Mouse (Mus musculus): ENCODE measurements around the gene Ttll5.

Ttll5 gene

DNA sequence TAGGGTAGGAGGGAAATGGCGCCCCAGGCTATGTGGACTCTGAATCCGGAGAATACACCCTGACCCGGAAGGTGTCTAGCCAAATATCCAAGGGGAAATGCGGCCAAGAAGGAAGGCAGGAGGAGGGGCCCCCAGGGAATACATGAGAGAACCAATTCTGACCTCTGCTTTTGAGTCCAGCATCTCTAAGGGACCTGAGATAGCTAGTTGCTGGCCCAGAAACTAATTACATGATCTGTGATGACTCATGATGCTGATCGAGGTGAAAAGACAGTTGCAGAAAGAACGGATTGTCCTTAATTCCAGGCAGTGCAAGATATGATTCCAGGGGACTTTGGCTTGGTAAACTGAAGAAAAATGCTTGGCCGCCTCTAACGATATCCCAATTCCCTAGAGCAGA, 232.5 kb downstream of the Ttll5 start:
- DNase-seq (ENCODE audit: low spot score), result no peak

- no peak for DNase-seq (ENCODE audit: low spot score)
Observed at GRCm38 (mm10) chr12:86057516-86057915, 233.1 kb downstream of the Ttll5 start.

GRCm38 (mm10) chr12:86059341-86059740, 234.9 kb downstream of the Ttll5 start:
- no peak for DNase-seq (ENCODE audit: low spot score)

DNA sequence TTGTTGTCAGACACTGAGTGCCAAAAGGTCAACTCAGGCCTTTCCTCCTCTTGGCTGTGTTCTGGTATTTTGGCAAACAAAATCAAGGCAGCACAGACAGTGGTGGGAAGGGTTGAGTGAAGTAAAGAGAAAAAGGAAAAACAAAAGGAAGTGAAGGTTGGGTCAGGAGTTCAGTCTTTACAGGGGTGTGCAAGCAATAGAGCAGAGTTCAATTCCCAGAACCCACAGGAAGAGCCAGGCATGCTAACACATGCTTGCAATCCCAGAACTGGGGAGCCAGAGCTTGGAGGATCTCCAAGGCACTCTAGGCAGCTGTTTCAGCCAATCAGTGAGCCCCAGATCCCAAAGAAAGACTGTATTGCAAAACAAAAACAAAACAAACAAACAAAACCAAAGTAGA, 240.3 kb downstream of the Ttll5 start:
- DNase-seq (ENCODE audit: low spot score), result no peak

GRCm38 (mm10) chr12:86071432-86071831, 247.0 kb downstream of the Ttll5 start:
- no peak for DNase-seq (ENCODE audit: low spot score)

- DNase-seq (ENCODE audit: low spot score), result no peak
Observed at GRCm38 (mm10) chr12:86074681-86075080, 250.2 kb downstream of the Ttll5 start.

- DNase-seq (ENCODE audit: low spot score), result no peak
Observed at GRCm38 (mm10) chr12:86075358-86075757, 250.9 kb downstream of the Ttll5 start.

GRCm38 (mm10) chr12:86076321-86076901, 252.0 kb downstream of the Ttll5 start:
- DNase-seq (ENCODE audit: low spot score), result peak; percentile 22

- DNase-seq (ENCODE audit: low spot score), result peak; percentile 16
Observed at GRCm38 (mm10) chr12:86077322-86077721, 252.9 kb downstream of the Ttll5 start.

DNA sequence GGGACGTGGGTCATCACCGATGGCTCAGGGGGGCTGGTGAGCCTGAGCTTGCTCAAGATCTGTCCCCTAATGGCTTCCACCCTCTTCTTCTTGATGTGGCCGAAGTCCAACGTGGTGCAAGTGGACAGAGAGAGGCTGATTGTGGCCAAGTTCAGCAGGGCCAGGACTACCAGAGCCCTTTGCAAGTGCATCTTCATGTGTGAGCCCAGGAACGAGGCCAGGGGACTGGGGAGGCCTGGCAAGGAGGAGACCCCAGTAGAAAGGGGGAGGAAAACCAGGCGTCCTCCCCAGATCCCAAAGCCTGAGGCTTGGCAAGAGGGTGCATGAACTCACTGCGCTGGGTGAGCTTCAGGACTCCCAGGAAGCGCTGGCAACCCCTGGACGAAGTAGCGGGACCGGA, 253.3 kb downstream of the Ttll5 start:
- DNase-seq (ENCODE audit: low spot score), result peak; percentile 18

DNA sequence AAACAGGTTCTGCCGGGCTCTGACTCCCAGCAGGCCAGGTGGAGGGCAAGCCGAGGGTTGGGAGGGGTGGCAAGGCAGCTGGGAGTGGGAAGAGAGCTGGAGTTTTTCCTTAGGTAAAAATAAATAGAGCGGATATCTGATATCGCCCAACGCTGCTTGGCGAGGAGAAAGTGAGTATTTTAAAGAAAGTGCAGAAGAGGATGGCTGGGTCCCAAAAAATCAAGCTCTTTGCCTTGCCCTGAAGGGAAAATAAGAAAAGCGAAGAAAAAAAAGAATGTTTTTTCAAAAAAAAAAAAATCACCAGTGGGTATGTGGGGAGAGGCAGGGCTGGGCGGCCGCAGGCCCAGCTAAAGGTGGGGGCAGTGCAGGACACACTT, 253.7 kb downstream of the Ttll5 start:
- no peak for DNase-seq (ENCODE audit: low spot score)

- peak; percentile 39 for DNase-seq (ENCODE audit: low spot score)
Observed at GRCm38 (mm10) chr12:86078553-86079201, 254.2 kb downstream of the Ttll5 start, which contains the start of gene Tgfb3. TSS of gene Tgfb3 (minus strand) at chr12:86079041.

- peak; percentile 89 for DNase-seq (ENCODE audit: low spot score)
Observed at GRCm38 (mm10) chr12:86079202-86079667, 254.8 kb downstream of the Ttll5 start.

GRCm38 (mm10) chr12:86082481-86083012, 258.1 kb downstream of the Ttll5 start, which contains the start of gene Ift43:
TSS of gene Ift43 (plus strand) at chr12:86082541.
- peak; percentile 71 for DNase-seq (ENCODE audit: low spot score)

DNA sequence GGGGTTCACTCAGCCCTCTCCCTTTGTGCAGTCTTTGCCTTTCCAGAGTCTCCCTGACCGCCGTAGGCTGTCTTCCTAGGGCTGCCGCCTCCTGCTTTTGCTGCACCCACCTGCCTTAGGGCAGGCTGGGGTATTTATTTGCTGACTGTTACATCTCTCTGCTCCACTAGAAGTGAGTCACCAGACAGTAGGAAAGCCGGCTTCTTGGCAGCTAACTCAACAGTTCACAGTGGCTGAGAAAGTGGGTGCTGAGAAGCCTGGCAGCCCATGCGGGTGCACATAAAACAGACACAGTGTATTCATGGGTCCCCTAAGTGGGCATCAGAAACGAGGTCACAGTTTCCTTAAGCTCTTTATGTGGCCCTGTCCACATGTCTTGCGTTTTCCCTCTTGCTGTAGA, 261.4 kb downstream of the Ttll5 start:
- DNase-seq (ENCODE audit: low spot score), result no peak

DNA sequence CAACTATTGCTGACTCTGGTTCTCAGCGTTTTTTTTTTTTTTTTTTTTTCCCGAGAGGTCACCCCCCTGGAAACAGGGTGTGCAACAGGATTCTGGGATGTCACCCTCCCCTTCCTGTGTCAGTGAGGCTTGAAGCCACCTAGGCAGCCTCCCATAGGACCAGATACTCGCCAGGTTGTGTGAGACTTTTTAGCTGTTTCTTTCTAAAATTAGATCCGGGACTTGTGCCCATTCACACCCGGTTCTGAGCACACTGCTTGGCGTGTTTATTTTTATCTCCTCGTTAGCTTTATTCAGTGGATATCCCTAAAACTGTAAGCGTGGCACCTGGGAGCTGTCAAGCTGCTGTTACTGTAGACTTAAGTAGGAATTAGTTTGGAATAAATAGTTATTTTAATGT, 262.1 kb downstream of the Ttll5 start:
- DNase-seq (ENCODE audit: low spot score), result no peak

DNA sequence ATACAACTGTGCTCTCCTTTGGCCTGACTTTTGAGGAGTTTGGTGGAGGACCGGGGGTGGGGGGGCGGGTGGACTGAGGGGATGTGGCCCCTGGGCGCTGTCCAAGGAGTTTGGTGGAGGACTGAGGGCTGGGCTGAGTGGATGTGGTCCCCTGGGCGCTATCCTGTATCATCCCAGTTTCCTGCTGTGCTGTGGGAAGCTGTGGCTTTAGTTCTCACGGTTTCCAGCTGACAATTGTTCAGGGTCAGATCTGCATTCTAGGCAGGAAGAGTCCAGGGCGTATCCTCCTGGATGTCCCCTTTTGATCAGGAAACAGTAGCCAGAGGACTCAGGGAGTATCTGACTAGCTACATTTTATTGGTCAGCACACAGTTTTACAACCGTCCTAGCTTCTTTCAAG, 263.6 kb downstream of the Ttll5 start:
- DNase-seq (ENCODE audit: low spot score), result no peak

DNA sequence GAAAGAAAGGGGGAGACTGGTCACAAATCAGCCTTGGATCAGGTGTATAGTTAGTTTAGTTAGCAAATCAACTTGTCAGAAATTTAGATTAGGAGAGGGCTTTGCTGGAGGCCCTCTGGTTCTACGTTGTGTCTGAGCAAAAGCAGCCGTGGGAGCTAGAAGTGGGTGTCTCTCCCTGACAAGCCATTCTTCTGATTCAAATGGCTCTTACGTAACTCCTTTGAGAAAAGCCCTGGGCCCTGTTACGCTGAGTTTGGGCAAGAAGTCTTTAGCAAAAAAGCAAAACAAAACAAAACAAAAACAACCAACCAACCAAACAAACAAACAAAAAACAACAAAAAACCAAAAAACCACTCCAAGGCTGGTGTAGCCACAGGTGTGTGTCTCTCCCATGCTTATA, 266.3 kb downstream of the Ttll5 start:
- no peak for DNase-seq (ENCODE audit: low spot score)

DNA sequence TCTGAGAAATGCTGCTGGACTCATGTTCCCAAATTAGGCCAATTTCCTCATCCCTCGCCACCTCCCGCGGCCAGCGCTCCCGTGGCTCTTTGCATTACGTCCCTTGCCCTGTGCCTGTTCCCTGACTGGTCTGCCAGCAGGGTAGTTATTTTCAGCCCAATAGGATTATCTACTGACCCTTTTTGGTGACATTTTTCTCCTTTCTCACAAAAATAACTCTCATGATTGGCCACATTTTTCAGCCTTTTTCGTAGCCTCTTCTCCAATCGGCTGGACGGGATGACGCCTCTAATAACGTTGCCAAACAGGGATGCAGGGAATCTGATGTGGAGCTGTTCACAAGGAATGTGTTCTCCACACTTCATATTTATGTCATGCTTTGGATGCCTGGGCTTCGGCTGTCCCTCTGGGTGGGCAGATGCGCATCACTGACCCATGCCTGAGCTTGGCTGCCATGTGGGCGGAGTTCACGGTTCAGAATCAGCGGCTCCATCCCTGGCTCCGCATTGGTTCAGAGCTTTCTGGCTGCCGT, 267.2 kb downstream of the Ttll5 start:
- DNase-seq (ENCODE audit: low spot score), result no peak

- DNase-seq (ENCODE audit: low spot score), result no peak
Observed at GRCm38 (mm10) chr12:86094075-86094474, 269.6 kb downstream of the Ttll5 start.

DNA sequence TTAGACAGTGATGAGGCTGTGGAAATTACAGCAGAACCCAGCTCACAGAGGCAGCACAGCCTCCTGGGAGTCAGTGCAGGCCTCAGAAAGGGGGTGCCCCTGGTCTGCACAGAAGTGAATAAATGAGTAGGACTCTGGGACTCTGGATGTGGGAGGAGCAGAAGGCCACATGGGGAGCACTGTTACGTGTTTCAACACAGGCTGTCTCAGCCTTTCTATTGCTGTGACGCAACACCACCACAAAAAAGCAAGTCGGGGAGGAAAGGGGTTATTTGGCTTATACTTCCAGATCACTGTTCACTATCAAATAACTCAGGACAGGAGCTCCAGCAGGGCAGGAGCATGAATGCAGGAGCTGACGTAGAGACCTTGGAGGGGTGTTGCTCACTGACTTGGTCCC, 271.3 kb downstream of the Ttll5 start:
- no peak for DNase-seq (ENCODE audit: low spot score)

DNA sequence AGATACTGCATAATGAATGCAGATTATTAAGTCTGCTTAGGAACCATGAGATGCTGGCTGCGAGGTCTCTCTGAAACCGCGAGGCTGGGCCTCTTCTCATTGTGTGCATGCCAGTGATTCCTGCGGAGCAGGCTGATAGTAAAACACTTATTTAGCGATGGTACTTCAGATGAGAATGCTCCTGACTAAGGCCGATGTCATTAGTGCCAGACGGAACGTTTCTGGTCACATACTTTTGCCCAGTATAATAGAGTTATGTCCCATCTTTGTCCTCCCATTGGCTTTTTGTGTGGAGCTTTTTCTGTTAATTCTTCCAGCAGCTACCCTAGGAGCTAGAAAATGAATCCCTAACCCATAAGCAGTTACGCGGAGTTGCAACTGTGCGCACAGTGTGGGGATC, 273.3 kb downstream of the Ttll5 start:
- no peak for DNase-seq (ENCODE audit: low spot score)

- no peak for DNase-seq (ENCODE audit: low spot score)
Observed at GRCm38 (mm10) chr12:86100711-86101110, 276.3 kb downstream of the Ttll5 start.

Measured in ovary, postnatal 10 days (tissue).